Mouse (Mus musculus) CH12.LX (cell line): ENCODE results near the gene Zbtb38. TPM values are rescaled to one million over a fixed set of nuclear protein-coding genes. Genes with fewer than 3 reads are reported as not detected.

Source experiments
- DNase-seq: peaks from one replicate; pipeline ENCODE4 v3.0.0-alpha.2; 2013; ENCODE audit errors: extremely low read depth
- H3K27ac ChIP-seq: 2 replicates; pipeline ENCODE4 v1.5.1; 2012; ENCODE audit warnings: low read depth, mild to moderate bottlenecking, control low read depth, moderate library complexity; ENCODE audit not compliant: insufficient read depth
- H3K27me3 ChIP-seq: replicated peaks from 2 replicates; pipeline ENCODE3; 2012; ENCODE audit warnings: inconsistent platforms
- H3K36me3 ChIP-seq, 2 experiments: replicated peaks in 1 of 2; 2 replicates each; pipeline versions ENCODE3 to v1.6.1; 2012; ENCODE audit warnings: inconsistent platforms in 1 of 2, low read length in 1 of 2, mild to moderate bottlenecking in 1 of 2, mixed read lengths in 1 of 2, moderate library complexity in 1 of 2; ENCODE audit not compliant: control insufficient read depth in 1 of 2, insufficient read depth in 1 of 2
- H3K4me1 ChIP-seq, 2 experiments: 2 replicates each; pipeline ENCODE4 v1.6.1; 2012; ENCODE audit warnings: inconsistent platforms in 1 of 2, moderate library complexity in 1 of 2; ENCODE audit not compliant: insufficient read depth in 2 of 2, control insufficient read depth in 1 of 2
- H3K4me2 ChIP-seq: 2 replicates; pipeline ENCODE4 v1.6.1; 2012; ENCODE audit warnings: low read depth, mild to moderate bottlenecking, control low read depth; ENCODE audit not compliant: poor library complexity, insufficient read depth, severe bottlenecking
- H3K4me3 ChIP-seq, 3 experiments: fragments of 150-350 bp in 1 of 3; sonication (generic) in 1 of 3; replicated peaks in 1 of 3; 2 replicates each; pipeline versions ENCODE3 to v1.5.1; 2011 to 2012; ENCODE audit warnings: low read depth in 2 of 3, low read length in 2 of 3, mild to moderate bottlenecking in 2 of 3, moderate library complexity in 2 of 3, control low read depth in 1 of 3, improper control_type of control experiment in 1 of 3, inconsistent platforms in 1 of 3, mixed read lengths in 1 of 3; ENCODE audit not compliant: poor library complexity in 1 of 3
- H3K79me2 ChIP-seq: replicated peaks from 2 replicates; pipeline ENCODE4 v1.6.1; 2012; ENCODE audit warnings: mild to moderate bottlenecking, moderate library complexity; ENCODE audit not compliant: control insufficient read depth, poor library complexity, insufficient read depth, severe bottlenecking; ENCODE audit errors: extremely low read depth
- H3K9ac ChIP-seq: 2 replicates; pipeline ENCODE4 v1.6.1; 2012; ENCODE audit warnings: low read depth, mild to moderate bottlenecking, control low read depth, moderate library complexity; ENCODE audit not compliant: insufficient read depth
- H3K9me3 ChIP-seq: replicated peaks from 2 replicates; pipeline ENCODE3; 2012; ENCODE audit warnings: low read length, inconsistent platforms, mixed read lengths
- ZMIZ1 ChIP-seq: IDR thresholded peaks from 2 replicates; pipeline ENCODE4 v1.6.1; 2012; ENCODE audit warnings: low read depth, mild to moderate bottlenecking, inconsistent platforms, low read length, improper control_type of control experiment
- dilution Hi-C: fragments of 300-500 bp; cut with MboI; formaldehyde crosslinking; loops from 2 replicates; pipeline ENCODE4 v1.14.3; 2020; ENCODE audit warnings: low sequenced_read_pairs; ENCODE audit not compliant: extremely low pct_unique_long_range_greater_than_20kb, extremely low pct_ligation_motif_present
- in situ Hi-C: fragments of 300-500 bp; cut with MboI; formaldehyde crosslinking; loops from 3 replicates; pipeline ENCODE4 v1.14.3; 2019; ENCODE audit warnings: low sequenced_read_pairs, low pct_ligation_motif_present, low pct_unique_long_range_greater_than_20kb, mixed read lengths
- polyA plus RNA-seq: library from polyadenylated mRNA; unstranded; fragments of >175 nt; gene quantifications from 2 replicates; pipeline ENCODE4 v1.2.1, GENCODE M21; 2012; ENCODE audit warnings: low read depth; ENCODE audit not compliant: insufficient read length
- total RNA-seq, 2 experiments: library from RNA; depleted of rRNA; stranded (reverse); fragments of 300-350 nt in 1 of 2; fragments of >200 nt in 1 of 2; gene quantifications; 2 replicates each; pipeline ENCODE4 v1.2.3; 2012 to 2014

Gene Zbtb38
- total and polyA plus RNA-seq, 3 experiments, result 51.7 to 102 (median 68.8) TPM

DNA sequence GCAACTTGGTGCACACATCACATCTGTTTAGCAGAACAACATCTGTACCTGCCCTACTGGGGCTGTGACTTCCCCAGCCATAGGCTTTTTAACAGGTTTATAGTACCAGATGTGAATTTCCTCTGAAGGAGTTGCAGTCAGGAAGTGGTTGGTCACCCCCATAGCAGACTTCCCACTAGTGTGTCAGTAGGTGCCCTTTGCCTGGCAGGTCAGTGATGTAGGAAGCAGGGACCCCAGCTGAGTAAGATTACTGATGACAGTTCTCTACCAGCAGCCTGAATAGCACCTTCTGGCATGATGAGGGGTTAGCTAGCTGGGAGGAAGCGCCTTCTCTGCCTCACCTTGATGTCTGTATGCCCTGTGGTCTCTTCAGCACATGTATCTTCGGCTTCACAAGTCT lies 118.9 kb downstream of the Zbtb38 start:
- no peak for TF ChIP-seq ZMIZ1
- TF ChIP-seq, all 38 proteins: peak for 0
- dilution Hi-C loops, result no loop called here
- no peak for DNase-seq
- in situ Hi-C loops, result no loop called here
- Histone ChIP-seq H3K9me3 (no peaks in the 10 kb centered on the region), H3K79me2 (peaks cover 3% of the 10 kb centered on the region; the same call in 1 of the 2 replicates), H3K4me3 (no peak overlapping the region), H3K27ac (no peak overlapping the region), H3K4me1 (peaks cover 5 to 47% of the 10 kb centered on the region in 2 experiments; a peak in 3 of 4 replicates), H3K27me3 (peaks cover 2% of the 10 kb centered on the region), H3K4me2 (no peak overlapping the region), H3K36me3 (peaks cover 0 to 3% of the 10 kb centered on the region in 2 experiments), H3K9ac (no peak overlapping the region)

Other genes with a start within 250 kb of the Zbtb38 start
- not detected in 2 replicates for gene Gm28729, start 227.6 kb downstream of the Zbtb38 start, total RNA-seq (2012; rRNA removed)
- not detected in 2 replicates for gene Gm28729, start 227.6 kb downstream of the Zbtb38 start, total RNA-seq (2014; rRNA removed)
- gene Gm28729, start 227.6 kb downstream of the Zbtb38 start, polyA plus RNA-seq, result not detected in 2 replicates
- 9.8 and 10.2 TPM in 2 replicates for gene Rasa2, start 121.2 kb downstream of the Zbtb38 start, total RNA-seq (2012; rRNA removed)
- 8.9 and 9.7 TPM in 2 replicates for gene Rasa2, start 121.2 kb downstream of the Zbtb38 start, total RNA-seq (2014; rRNA removed)
- 8.7 and 9.8 TPM in 2 replicates for gene Rasa2, start 121.2 kb downstream of the Zbtb38 start, polyA plus RNA-seq
- gene Pxylp1, start 139.8 kb upstream of the Zbtb38 start, total RNA-seq (2012; rRNA removed), result 6.2 and 7.8 TPM in 2 replicates
- gene Pxylp1, start 139.8 kb upstream of the Zbtb38 start, total RNA-seq (2014; rRNA removed), result 8.3 TPM in 2 replicates
- gene Pxylp1, start 139.8 kb upstream of the Zbtb38 start, polyA plus RNA-seq, result 10.1 and 12.0 TPM in 2 replicates